Mouse (Mus musculus) kidney, adult 2 months (tissue): ENCODE measurements around the gene Stk38.

ENCODE experiments used
- CTCF ChIP-seq: fragments of 200-500 bp; conservative IDR thresholded peaks from 2 replicates; pipeline ENCODE4 v1.5.1; 2011; ENCODE audit warnings: low read depth, mild to moderate bottlenecking, control low read depth, low read length, moderate library complexity, mixed read lengths; ENCODE audit not compliant: insufficient read depth, insufficient read length
- POLR2A ChIP-seq: fragments of 200-500 bp; IDR thresholded peaks from one replicate; pipeline ENCODE4 v1.6.1; 2011; ENCODE audit warnings: low read depth, low read length, control low read depth

DNA sequence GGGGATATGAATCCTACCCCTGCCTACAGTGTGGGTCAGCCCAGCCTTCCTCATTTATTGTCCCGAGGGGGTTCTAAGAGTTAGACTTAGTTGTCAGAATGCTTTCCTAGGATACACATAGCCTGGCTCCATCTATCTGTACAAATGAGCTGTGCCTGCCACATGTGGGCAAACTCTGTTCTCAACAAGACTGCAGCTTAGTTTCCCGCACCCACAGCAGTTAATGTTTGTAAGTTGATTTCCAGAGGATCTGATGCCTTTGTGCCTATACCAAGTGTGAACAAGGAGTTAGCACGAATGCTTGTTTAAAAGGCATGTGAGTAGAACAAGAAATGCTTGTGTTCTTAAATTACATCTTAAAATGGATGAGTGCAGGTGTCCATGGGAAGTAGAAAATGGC lies 35.8 kb upstream of the Stk38 start:
- TF ChIP-seq CTCF (no peak), POLR2A (no peak)
